Mouse (Mus musculus) left cerebral cortex, adult 18-20 months (tissue): ENCODE measurements at regions not wholly inside any gene's neighbourhood (a gene's known extent, or its start where the extent isn't known, plus 50 kb on each side); places are given as distances from the start of the nearest gene placed in this dataset.
A peak's percentile ranks its signal among the peaks of the same experiment; 100 is the strongest.

ENCODE experiments used
- DNase-seq, 2 experiments: peaks; one replicate each; pipeline ENCODE4 v3.0.0; 2021 to 2022; ENCODE audit warnings: low spot score in 2 of 2, mixed read lengths in 1 of 2

GRCm38 (mm10) chr9:34280311-34281208, 205.1 kb upstream of the Kirrel3 start:
- DNase-seq = no peak

GRCm38 (mm10) chr9:34323571-34323970, 162.1 kb upstream of the Kirrel3 start:
- DNase-seq = no peak

GRCm38 (mm10) chr9:34328723-34329122, 157.0 kb upstream of the Kirrel3 start:
- DNase-seq = no peak

GRCm38 (mm10) chr9:34334112-34334511, 151.6 kb upstream of the Kirrel3 start:
- no peak for DNase-seq

- no peak for DNase-seq
Measured at GRCm38 (mm10) chr9:34334555-34335468, 150.9 kb upstream of the Kirrel3 start.

GRCm38 (mm10) chr9:34348442-34348841, 137.3 kb upstream of the Kirrel3 start:
- DNase-seq = no peak

GRCm38 (mm10) chr9:34349997-34350396, 135.7 kb upstream of the Kirrel3 start:
- no peak for DNase-seq

- DNase-seq = no peak
Measured at GRCm38 (mm10) chr9:34353744-34354143, 131.9 kb upstream of the Kirrel3 start.

GRCm38 (mm10) chr9:34354723-34355316, 130.9 kb upstream of the Kirrel3 start:
- DNase-seq = no peak

- DNase-seq = no peak
Measured at GRCm38 (mm10) chr9:34370686-34371398, 114.9 kb upstream of the Kirrel3 start.

- no peak for DNase-seq
Measured at GRCm38 (mm10) chr9:34375187-34375586, 110.5 kb upstream of the Kirrel3 start.

- DNase-seq = no peak
Measured at GRCm38 (mm10) chr9:34380008-34380407, 105.7 kb upstream of the Kirrel3 start.

- DNase-seq = no peak
Measured at GRCm38 (mm10) chr9:34381601-34382000, 104.1 kb upstream of the Kirrel3 start.

- DNase-seq = no peak
Measured at GRCm38 (mm10) chr9:34382208-34382607, 103.5 kb upstream of the Kirrel3 start.

GRCm38 (mm10) chr9:34386071-34386470, 99.6 kb upstream of the Kirrel3 start:
- no peak for DNase-seq

GRCm38 (mm10) chr9:34393042-34393441, 92.7 kb upstream of the Kirrel3 start:
- DNase-seq = no peak

GRCm38 (mm10) chr9:34395839-34396804, 89.6 kb upstream of the Kirrel3 start:
- DNase-seq = no peak

- peak; percentile 34 to 60 for DNase-seq
Measured at GRCm38 (mm10) chr9:34411699-34412098, 74.0 kb upstream of the Kirrel3 start.

GRCm38 (mm10) chr9:34416153-34416552, 69.5 kb upstream of the Kirrel3 start:
- no peak for DNase-seq

- DNase-seq = peak in 1 of 2 experiments; percentile 16
Measured at GRCm38 (mm10) chr9:34418100-34418499, 67.6 kb upstream of the Kirrel3 start.
